Mouse (Mus musculus) lung, embryonic 14.5 days (tissue): ENCODE results near the gene Slc26a3. TPM values are rescaled to one million over a fixed set of nuclear protein-coding genes. Genes with fewer than 3 reads are reported as not detected.

ENCODE experiments used
- ATAC-seq: fragments of 200-750 bp; cut with Nextera tagmentation; 2 replicates; pipeline ENCODE4 v1.8.0; 2017; ENCODE audit warnings: mild to moderate bottlenecking, moderate TSS enrichment, moderate library complexity; ENCODE audit not compliant: insufficient read depth
- DNase-seq: peaks from one replicate; pipeline ENCODE4 v3.0.0-alpha.2; 2015
- H3K27ac ChIP-seq: fragments of 300-500 bp; sonication (generic); 2 replicates; pipeline ENCODE4 v1.5.1; 2014; ENCODE audit warnings: low read depth, mild to moderate bottlenecking, moderate library complexity
- H3K27me3 ChIP-seq: fragments of 300-500 bp; sonication (generic); 2 replicates; pipeline ENCODE4 v1.6.1; 2014; ENCODE audit warnings: low read length, control low read depth; ENCODE audit not compliant: insufficient read depth
- H3K36me3 ChIP-seq: fragments of 300-500 bp; sonication (generic); 2 replicates; pipeline ENCODE4 v1.6.1; 2014; ENCODE audit warnings: control low read depth; ENCODE audit not compliant: insufficient read depth
- H3K4me1 ChIP-seq: fragments of 300-500 bp; sonication (generic); 2 replicates; pipeline ENCODE4 v1.6.1; 2014; ENCODE audit warnings: antibody characterized with exemption, control low read depth; ENCODE audit not compliant: insufficient read depth
- H3K4me2 ChIP-seq: fragments of 300-500 bp; sonication (generic); 2 replicates; pipeline ENCODE4 v1.6.1; 2014; ENCODE audit warnings: mild to moderate bottlenecking
- H3K4me3 ChIP-seq: fragments of 300-500 bp; sonication (generic); 2 replicates; pipeline ENCODE4 v1.5.1; 2014; ENCODE audit warnings: low read depth, low read length
- H3K9ac ChIP-seq: fragments of 300-500 bp; sonication (generic); 2 replicates; pipeline ENCODE4 v1.6.1; 2014
- H3K9me3 ChIP-seq: fragments of 300-500 bp; sonication (generic); 2 replicates; pipeline ENCODE4 v1.6.1; 2016; ENCODE audit warnings: low read depth, low read length, control low read depth
- CTCF ChIP-seq: IDR thresholded peaks from 2 replicates; pipeline ENCODE4 v1.5.1; 2016; ENCODE audit warnings: antibody characterized with exemption, low read depth
- WGBS: fragments of 180-500 bp; shearing (Covaris S2); extraction: QIAGEN DNeasy Blood & Tissue Kit; methylation state at CpG from one replicate; pipeline ENCODE4 v1.1.7; 2014; 5-methylcytosine and 5-hydroxymethylcytosine counted together
- polyA plus RNA-seq: library from polyadenylated mRNA; unstranded; fragments of >200 nt; fragmentation: Nextera tagmentation; extraction: Ambion mirVana; gene quantifications from 2 replicates; pipeline ENCODE4 v1.2.1, GENCODE M21; 2014

Slc26a3 gene
- polyA plus RNA-seq, 1 experiment from 2014 or later = not detected

- Histone ChIP-seq H3K36me3 (no peaks in the 10 kb centered on the region), H3K9me3 (no peaks in the 10 kb centered on the region), H3K27ac (no peak overlapping the region), H3K4me1 (no peaks in the 10 kb centered on the region), H3K9ac (no peak overlapping the region; the same call in 1 of the 2 replicates), H3K4me3 (no peak overlapping the region), H3K4me2 (no peak overlapping the region), H3K27me3 (no peaks in the 10 kb centered on the region)
- whole genome bisulfite sequencing = 82% methylated on average over 14 of the region's 14 CpGs
- ATAC-seq = no peak
- no peak for TF ChIP-seq CTCF
- no peak for DNase-seq
These were observed 122.2 kb downstream of the Slc26a3 start for GRCm38 (mm10) chr12:31512634-31513411.

DNA sequence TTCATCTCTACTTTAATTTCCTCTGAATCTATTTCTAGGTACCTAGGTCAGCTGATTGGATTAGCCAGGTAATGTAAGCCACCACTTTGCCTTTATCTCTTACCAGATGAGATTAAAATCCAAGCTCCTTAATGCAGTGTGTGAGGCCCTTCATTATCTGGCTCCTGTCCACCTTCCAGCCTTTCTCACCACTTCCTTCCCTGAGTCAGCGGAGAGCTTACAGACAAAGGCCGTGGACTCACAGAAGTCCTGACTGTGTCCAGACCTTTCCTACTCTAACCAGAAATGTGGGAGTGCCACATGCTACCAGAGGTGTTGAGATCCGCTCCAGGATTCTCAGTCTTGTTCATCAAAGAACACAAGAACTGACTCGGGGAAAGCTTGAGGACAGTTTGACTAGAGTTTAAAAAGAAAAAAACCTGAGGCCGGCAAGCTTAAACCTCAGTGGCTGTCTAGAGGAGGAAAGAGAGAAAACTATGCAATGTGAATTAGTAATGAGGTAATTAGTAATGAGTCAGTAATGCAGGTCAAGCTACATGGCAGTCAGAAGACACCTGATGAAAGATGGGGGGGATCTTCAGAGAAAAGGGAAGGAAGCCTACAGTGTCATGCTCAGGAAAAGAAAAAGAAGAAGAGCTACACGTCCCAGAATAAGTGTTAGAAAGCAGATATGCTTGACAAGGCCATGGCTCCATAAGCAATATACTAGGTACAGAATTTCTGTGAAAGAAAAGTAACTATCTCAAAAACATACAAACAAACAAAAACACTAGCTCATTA is 123.2 kb downstream of the Slc26a3 start:
- Histone ChIP-seq H3K27ac (no peak overlapping the region), H3K27me3 (no peaks in the 10 kb centered on the region), H3K36me3 (no peaks in the 10 kb centered on the region), H3K9ac (no peak overlapping the region), H3K4me2 (no peak overlapping the region), H3K4me1 (no peaks in the 10 kb centered on the region), H3K4me3 (no peak overlapping the region), H3K9me3 (no peaks in the 10 kb centered on the region)
- DNase-seq = no peak
- WGBS = 62% methylated on average over 6 of the region's 6 CpGs
- no peak for TF ChIP-seq CTCF
- ATAC-seq = no peak

DNA sequence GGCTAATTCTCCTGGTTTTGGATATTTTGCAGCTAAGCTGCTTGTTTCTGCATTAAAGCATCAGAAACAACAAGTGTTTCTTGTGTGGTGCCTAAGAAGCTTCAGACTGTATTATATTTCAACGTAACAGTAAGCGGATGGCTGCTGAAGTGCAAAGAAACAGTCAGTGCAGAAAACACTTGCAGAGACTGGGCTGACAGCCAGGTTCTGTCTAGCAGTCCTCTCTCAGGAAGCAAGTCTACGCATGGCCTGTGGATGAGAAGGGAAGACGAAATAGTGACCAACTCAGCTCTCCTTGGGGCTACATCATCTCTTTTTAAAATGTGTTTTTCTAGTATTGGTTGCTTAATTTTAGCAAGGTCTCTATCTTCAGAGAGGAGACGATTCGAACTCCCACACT is 129.4 kb downstream of the Slc26a3 start:
- Histone ChIP-seq H3K9me3 (no peaks in the 10 kb centered on the region), H3K27ac (no peak overlapping the region), H3K9ac (no peak overlapping the region), H3K4me3 (no peak overlapping the region), H3K36me3 (no peaks in the 10 kb centered on the region), H3K27me3 (no peaks in the 10 kb centered on the region), H3K4me2 (no peak overlapping the region), H3K4me1 (no peaks in the 10 kb centered on the region)
- TF ChIP-seq CTCF = no peak
- WGBS = 55% methylated on average over 6 of the region's 6 CpGs
- peak; percentile 66 for DNase-seq
- ATAC-seq = peak; percentile 65; the same call in 1 of the 2 replicates

DNA sequence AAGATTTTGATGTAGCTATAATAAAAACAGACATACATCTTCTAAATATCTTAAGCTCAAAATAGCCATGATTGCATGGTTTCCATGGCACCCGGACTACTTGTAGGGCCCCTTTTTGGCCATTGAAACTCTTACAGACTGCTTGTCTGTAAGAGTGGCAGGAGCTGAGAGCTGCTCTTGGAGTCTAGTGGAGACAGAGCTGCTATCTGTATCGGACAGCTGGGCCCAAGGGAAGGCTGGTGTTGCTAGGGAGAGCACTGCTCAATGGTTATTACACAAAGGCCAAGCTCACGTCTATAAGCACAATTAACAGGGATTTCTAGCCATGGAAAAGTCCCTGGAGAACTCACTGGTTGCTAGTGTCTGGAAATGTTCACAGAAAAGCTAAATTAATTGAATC is 130.7 kb downstream of the Slc26a3 start:
- H3K4me3 ChIP-seq = no peak overlapping the region
- H3K4me1 ChIP-seq = no peaks in the 10 kb centered on the region
- no peaks in the 10 kb centered on the region for H3K9me3 ChIP-seq
- no peaks in the 10 kb centered on the region for H3K36me3 ChIP-seq
- WGBS = 56% methylated on average over 3 of the region's 3 CpGs
- no peak for ATAC-seq
- no peak for DNase-seq
- H3K4me2 ChIP-seq = no peak overlapping the region
- no peak overlapping the region for H3K27ac ChIP-seq
- no peak for TF ChIP-seq CTCF
- no peak overlapping the region for H3K9ac ChIP-seq
- H3K27me3 ChIP-seq = no peaks in the 10 kb centered on the region

Other genes with a start within 250 kb of the Slc26a3 start
- not detected in 2 replicates for gene Gm6993, start 150.1 kb upstream of the Slc26a3 start, polyA plus RNA-seq
- gene Lamb1, start 125.6 kb upstream of the Slc26a3 start, polyA plus RNA-seq = 118 and 123 TPM in 2 replicates
- gene Dld, start 39.4 kb upstream of the Slc26a3 start, polyA plus RNA-seq = 124 and 128 TPM in 2 replicates
- gene Cbll1, start 108.7 kb downstream of the Slc26a3 start, polyA plus RNA-seq = 19.5 and 21.1 TPM in 2 replicates
- not detected in 2 replicates for gene Slc26a4, start 169.1 kb downstream of the Slc26a3 start, polyA plus RNA-seq
- gene Bcap29, start 243.8 kb downstream of the Slc26a3 start, polyA plus RNA-seq = 33.5 and 33.9 TPM in 2 replicates